Mouse (Mus musculus): ENCODE data around the gene Gm28308.

The Gm28308 gene

GRCm38 (mm10) chr6:52183311-52184080 lies 29.6 kb downstream of the Gm28308 start:
- DNase-seq (ENCODE audit: low spot score in 2 of 2), result no peak

GRCm38 (mm10) chr6:52182793-52183192 lies 30.3 kb downstream of the Gm28308 start:
- DNase-seq (ENCODE audit: low spot score in 2 of 2), result no peak

GRCm38 (mm10) chr6:52182030-52182429 lies 31.1 kb downstream of the Gm28308 start:
- no peak for DNase-seq (ENCODE audit: low spot score in 2 of 2)

- no peak for DNase-seq (ENCODE audit: low spot score in 2 of 2)
Measured at GRCm38 (mm10) chr6:52180726-52181125, 32.4 kb downstream of the Gm28308 start.

- no peak for DNase-seq (ENCODE audit: low spot score in 2 of 2)
Measured at GRCm38 (mm10) chr6:52180213-52180710, 32.9 kb downstream of the Gm28308 start.

GRCm38 (mm10) chr6:52179690-52180089 lies 33.4 kb downstream of the Gm28308 start:
- DNase-seq (ENCODE audit: low spot score in 2 of 2), result no peak

GRCm38 (mm10) chr6:52178918-52179665 lies 34.0 kb downstream of the Gm28308 start:
- DNase-seq (ENCODE audit: low spot score in 2 of 2), result no peak

GRCm38 (mm10) chr6:52177806-52178205 lies 35.3 kb downstream of the Gm28308 start:
- no peak for DNase-seq (ENCODE audit: low spot score in 2 of 2)

GRCm38 (mm10) chr6:52177061-52177735 lies 35.9 kb downstream of the Gm28308 start, which contains the start of gene 5730596B20Rik:
5730596B20Rik (plus strand) TSS chr6:52177498.
- DNase-seq (ENCODE audit: low spot score in 2 of 2), result no peak

- DNase-seq (ENCODE audit: low spot score in 2 of 2), result no peak
Measured at GRCm38 (mm10) chr6:52176391-52176790, 36.7 kb downstream of the Gm28308 start.

- no peak for DNase-seq (ENCODE audit: low spot score in 2 of 2)
Measured at GRCm38 (mm10) chr6:52175864-52176263, 37.3 kb downstream of the Gm28308 start.

- no peak for DNase-seq (ENCODE audit: low spot score in 2 of 2)
Measured at GRCm38 (mm10) chr6:52174968-52175751, 38.0 kb downstream of the Gm28308 start.

- no peak for DNase-seq (ENCODE audit: low spot score in 2 of 2)
Measured at GRCm38 (mm10) chr6:52173648-52174047, 39.5 kb downstream of the Gm28308 start.

GRCm38 (mm10) chr6:52172501-52172900 lies 40.6 kb downstream of the Gm28308 start:
- no peak for DNase-seq (ENCODE audit: low spot score in 2 of 2)

- DNase-seq (ENCODE audit: low spot score in 2 of 2), result no peak
Measured at GRCm38 (mm10) chr6:52171938-52172337, 41.2 kb downstream of the Gm28308 start.

- no peak for DNase-seq (ENCODE audit: low spot score in 2 of 2)
Measured at GRCm38 (mm10) chr6:52171331-52171730, 41.8 kb downstream of the Gm28308 start.

- DNase-seq (ENCODE audit: low spot score in 2 of 2), result no peak
Measured at GRCm38 (mm10) chr6:52170898-52171223, 42.3 kb downstream of the Gm28308 start.

- no peak for DNase-seq (ENCODE audit: low spot score in 2 of 2)
Measured at GRCm38 (mm10) chr6:52170166-52170897, 42.8 kb downstream of the Gm28308 start.

- no peak for DNase-seq (ENCODE audit: low spot score in 2 of 2)
Measured at GRCm38 (mm10) chr6:52169499-52170165, 43.5 kb downstream of the Gm28308 start.
